Mouse (Mus musculus) kidney, adult 2 months (tissue): ENCODE data around the gene Mindy4.

Experiments used
- CTCF ChIP-seq: fragments of 200-500 bp; conservative IDR thresholded peaks from 2 replicates; pipeline ENCODE4 v1.5.1; 2011; ENCODE audit warnings: low read depth, mild to moderate bottlenecking, control low read depth, low read length, moderate library complexity, mixed read lengths; ENCODE audit not compliant: insufficient read depth, insufficient read length
- POLR2A ChIP-seq: fragments of 200-500 bp; IDR thresholded peaks from one replicate; pipeline ENCODE4 v1.6.1; 2011; ENCODE audit warnings: low read depth, low read length, control low read depth

GRCm38 (mm10) chr6:55342328-55342727 lies 139.1 kb downstream of the Mindy4 start:
- no peak for TF ChIP-seq POLR2A
- no peak for TF ChIP-seq CTCF
